Mouse (Mus musculus): Measurements from ENCODE around the gene Glud1. TPM values are rescaled to one million over a fixed set of nuclear protein-coding genes. Genes with fewer than 3 reads are reported as not detected.

The Glud1 gene
- 100 to 1,000 TPM; 279 to 296 TPM for total RNA-seq (2021)
- long read RNA-seq, transcript Glud1-201 (13 exons, 3,390 nt), result major isoform, 221 of 236 reads
- long read RNA-seq, partial matches to known transcripts, result 12 of 236 reads
- long read RNA-seq, other reads (novel, unspliced or antisense), result 3 of 236 reads

- peak; percentile 87 to 94 for DNase-seq (ENCODE audit: low spot score in 2 of 2)
Observed at GRCm38 (mm10) chr14:34310234-34310965, at the start of gene Glud1, which contains the start of gene Shld2. Gene Glud1, plus strand, starts transcription at chr14:34310727. Gene Shld2, minus strand, starts transcription at chr14:34310493.

- no peak for DNase-seq (ENCODE audit: low spot score in 2 of 2)
Observed at GRCm38 (mm10) chr14:34268046-34268445, 42.5 kb upstream of the Glud1 start.

- DNase-seq (ENCODE audit: low spot score in 2 of 2), result peak in 1 of 2 experiments; percentile 4
Observed at GRCm38 (mm10) chr14:34273280-34273679, 37.2 kb upstream of the Glud1 start.

GRCm38 (mm10) chr14:34274141-34274540 lies 36.4 kb upstream of the Glud1 start:
- no peak for DNase-seq (ENCODE audit: low spot score in 2 of 2)

GRCm38 (mm10) chr14:34275225-34275624 lies 35.3 kb upstream of the Glud1 start:
- DNase-seq (ENCODE audit: low spot score in 2 of 2), result no peak

GRCm38 (mm10) chr14:34279726-34280125 lies 30.8 kb upstream of the Glud1 start:
- no peak for DNase-seq (ENCODE audit: low spot score in 2 of 2)

GRCm38 (mm10) chr14:34280798-34281197 lies 29.7 kb upstream of the Glud1 start:
- no peak for DNase-seq (ENCODE audit: low spot score in 2 of 2)

- DNase-seq (ENCODE audit: low spot score in 2 of 2), result no peak
Observed at GRCm38 (mm10) chr14:34281736-34282269, 28.7 kb upstream of the Glud1 start.

GRCm38 (mm10) chr14:34288396-34288795 lies 22.1 kb upstream of the Glud1 start:
- no peak for DNase-seq (ENCODE audit: low spot score in 2 of 2)

- no peak for DNase-seq (ENCODE audit: low spot score in 2 of 2)
Observed at GRCm38 (mm10) chr14:34289259-34290015, 21.1 kb upstream of the Glud1 start.

GRCm38 (mm10) chr14:34290229-34290628 lies 20.3 kb upstream of the Glud1 start:
- DNase-seq (ENCODE audit: low spot score in 2 of 2), result no peak

- DNase-seq (ENCODE audit: low spot score in 2 of 2), result no peak
Observed at GRCm38 (mm10) chr14:34293641-34294040, 16.9 kb upstream of the Glud1 start.

GRCm38 (mm10) chr14:34296350-34296749 lies 14.2 kb upstream of the Glud1 start:
- DNase-seq (ENCODE audit: low spot score in 2 of 2), result no peak

GRCm38 (mm10) chr14:34297038-34297437 lies 13.5 kb upstream of the Glud1 start:
- DNase-seq (ENCODE audit: low spot score in 2 of 2), result no peak

- no peak for DNase-seq (ENCODE audit: low spot score in 2 of 2)
Observed at GRCm38 (mm10) chr14:34297634-34298033, 12.9 kb upstream of the Glud1 start.

GRCm38 (mm10) chr14:34298871-34299700 lies 11.4 kb upstream of the Glud1 start:
- DNase-seq (ENCODE audit: low spot score in 2 of 2), result no peak

- DNase-seq (ENCODE audit: low spot score in 2 of 2), result no peak
Observed at GRCm38 (mm10) chr14:34302681-34303242, 7.8 kb upstream of the Glud1 start.

GRCm38 (mm10) chr14:34303265-34303680 lies 7.3 kb upstream of the Glud1 start:
- no peak for DNase-seq (ENCODE audit: low spot score in 2 of 2)

- no peak for DNase-seq (ENCODE audit: low spot score in 2 of 2)
Observed at GRCm38 (mm10) chr14:34309266-34309665, 1.3 kb upstream of the Glud1 start.

GRCm38 (mm10) chr14:34309907-34310233 lies 657 bp upstream of the Glud1 start:
- DNase-seq (ENCODE audit: low spot score in 2 of 2), result no peak

All from layer of hippocampus, adult 18-20 months (tissue).